Mouse (Mus musculus) forebrain, embryonic 11.5 days (tissue): ENCODE measurements at regions not wholly inside any gene's neighbourhood (a gene's known extent, or its start where the extent isn't known, plus 50 kb on each side); places are given as distances from the start of the nearest gene placed in this dataset.

Source experiments
- ATAC-seq: fragments of 200-750 bp; cut with Nextera tagmentation; replicated peaks from 2 replicates; pipeline ENCODE4 v1.8.0; 2017; ENCODE audit warnings: moderate TSS enrichment; ENCODE audit not compliant: low FRiP score
- DNase-seq: peaks from one replicate; pipeline ENCODE4 v3.0.0-alpha.2; 2017; ENCODE audit warnings: low spot score
- H3K27ac ChIP-seq: fragments of 300-500 bp; sonication (generic); 2 replicates; pipeline ENCODE4 v1.5.1; 2014; ENCODE audit warnings: low read depth, low read length
- H3K27me3 ChIP-seq: fragments of 300-500 bp; sonication (generic); 2 replicates; pipeline ENCODE4 v1.6.1; 2014; ENCODE audit warnings: mild to moderate bottlenecking, low read length, mixed read lengths; ENCODE audit not compliant: control insufficient read depth, insufficient read depth
- H3K36me3 ChIP-seq: fragments of 300-500 bp; sonication (generic); 2 replicates; pipeline ENCODE4 v1.6.1; 2014; ENCODE audit warnings: mild to moderate bottlenecking, low read length, moderate library complexity, mixed read lengths; ENCODE audit not compliant: control insufficient read depth, insufficient read depth
- H3K4me1 ChIP-seq: fragments of 300-500 bp; sonication (generic); replicated peaks from 2 replicates; pipeline ENCODE4 v1.6.1; 2014; ENCODE audit warnings: low read length, mixed read lengths; ENCODE audit not compliant: control insufficient read depth, insufficient read depth
- H3K4me2 ChIP-seq: fragments of 300-500 bp; sonication (generic); 2 replicates; pipeline ENCODE4 v1.6.1; 2014; ENCODE audit warnings: low read depth, mild to moderate bottlenecking, low read length, moderate library complexity, mixed read lengths; ENCODE audit not compliant: severe bottlenecking
- H3K4me3 ChIP-seq: fragments of 300-500 bp; sonication (generic); 2 replicates; pipeline ENCODE4 v1.5.1; 2014; ENCODE audit warnings: low read depth, low read length
- H3K9ac ChIP-seq: fragments of 300-500 bp; sonication (generic); 2 replicates; pipeline ENCODE4 v1.6.1; 2014; ENCODE audit warnings: low read length
- H3K9me3 ChIP-seq: fragments of 300-500 bp; sonication (generic); 2 replicates; pipeline ENCODE4 v1.6.1; 2016; ENCODE audit warnings: low read length, mixed read lengths; ENCODE audit not compliant: control insufficient read depth
- WGBS: fragments of 180-500 bp; shearing (Covaris S2); extraction: QIAGEN DNeasy Blood & Tissue Kit; methylation state at CpG from one replicate; pipeline ENCODE4 v1.1.7; 2014; 5-methylcytosine and 5-hydroxymethylcytosine counted together

GRCm38 (mm10) chr5:148624649-148625405 is 72.2 kb upstream of the Ubl3 start:
- H3K4me1 ChIP-seq, result peaks cover 3% of the 10 kb centered on the region; the same call in 1 of the 2 replicates
- no peaks in the 10 kb centered on the region for H3K27me3 ChIP-seq
- 63% methylated on average over 21 of the region's 21 CpGs for WGBS
- H3K9ac ChIP-seq, result no peak overlapping the region
- no peak overlapping the region for H3K4me3 ChIP-seq
- ATAC-seq (peak; percentile 72), DNase-seq (no peak)
- no peaks in the 10 kb centered on the region for H3K9me3 ChIP-seq
- peak overlapping the region; percentile 62 for H3K27ac ChIP-seq
- no peaks in the 10 kb centered on the region for H3K36me3 ChIP-seq
- no peak overlapping the region for H3K4me2 ChIP-seq

- H3K4me2 ChIP-seq, result no peak overlapping the region
Observed at GRCm38 (mm10) chr5:148620895-148621786, 68.6 kb upstream of the Ubl3 start.

GRCm38 (mm10) chr5:148619917-148620316 is 67.3 kb upstream of the Ubl3 start:
- DNase-seq (no peak), ATAC-seq (no peak)
- Histone ChIP-seq H3K36me3 (no peaks in the 10 kb centered on the region), H3K9ac (no peak overlapping the region), H3K4me1 (peaks cover 3% of the 10 kb centered on the region; the same call in 1 of the 2 replicates), H3K4me3 (no peak overlapping the region), H3K27ac (peak overlapping the region; percentile 54; the same call in 1 of the 2 replicates), H3K27me3 (no peaks in the 10 kb centered on the region), H3K9me3 (no peaks in the 10 kb centered on the region; the same call in 1 of the 2 replicates), H3K4me2 (no peak overlapping the region)
- 96% methylated on average over 2 of the region's 2 CpGs for WGBS

More at GRCm38 (mm10) chr5:148620895-148621786, 68.6 kb upstream of the Ubl3 start:
- Histone ChIP-seq H3K9me3 (no peaks in the 10 kb centered on the region; the same call in 1 of the 2 replicates), H3K36me3 (no peaks in the 10 kb centered on the region), H3K4me1 (peaks cover 3% of the 10 kb centered on the region; the same call in 1 of the 2 replicates), H3K27ac (peak overlapping the region; percentile 54), H3K27me3 (no peaks in the 10 kb centered on the region), H3K9ac (peak overlapping the region; percentile 39; the same call in 1 of the 2 replicates), H3K4me3 (no peak overlapping the region)
- peak; percentile 61 for DNase-seq
- WGBS, result 35% methylated on average over 10 of the region's 10 CpGs
- peak; percentile 55 for ATAC-seq

- 0 out of 2 replicates have a peak, but pooled peaks have one; percentile 9 for ATAC-seq
- H3K4me3 ChIP-seq, result no peak overlapping the region
- no peaks in the 10 kb centered on the region for H3K27me3 ChIP-seq
- DNase-seq, result no peak
- no peak overlapping the region for H3K4me2 ChIP-seq
- H3K36me3 ChIP-seq, result no peaks in the 10 kb centered on the region
- no peak overlapping the region for H3K27ac ChIP-seq
- H3K9me3 ChIP-seq, result no peaks in the 10 kb centered on the region; the same call in 1 of the 2 replicates
- H3K4me1 ChIP-seq, result no peaks in the 10 kb centered on the region
- H3K9ac ChIP-seq, result no peak overlapping the region
- 90% methylated on average over 3 of the region's 3 CpGs for whole genome bisulfite sequencing
Observed at GRCm38 (mm10) chr5:148616426-148616825, 63.8 kb upstream of the Ubl3 start.

- Histone ChIP-seq H3K4me1 (no peaks in the 10 kb centered on the region), H3K36me3 (no peaks in the 10 kb centered on the region), H3K27me3 (no peaks in the 10 kb centered on the region), H3K4me3 (no peak overlapping the region), H3K4me2 (no peak overlapping the region), H3K27ac (no peak overlapping the region; the same call in 1 of the 2 replicates), H3K9ac (no peak overlapping the region), H3K9me3 (no peaks in the 10 kb centered on the region; the same call in 1 of the 2 replicates)
- DNase-seq, result peak; percentile 65
- 58% methylated on average over 10 of the region's 10 CpGs for WGBS
- peak; percentile 72 for ATAC-seq
Observed at GRCm38 (mm10) chr5:148615706-148616366, 63.2 kb upstream of the Ubl3 start.

GRCm38 (mm10) chr5:148615117-148615516 is 62.5 kb upstream of the Ubl3 start:
- no peak overlapping the region for H3K4me3 ChIP-seq
- no peak for ATAC-seq
- H3K9ac ChIP-seq, result no peak overlapping the region
- H3K27me3 ChIP-seq, result no peaks in the 10 kb centered on the region
- H3K4me2 ChIP-seq, result no peak overlapping the region
- H3K4me1 ChIP-seq, result no peaks in the 10 kb centered on the region
- WGBS, result 94% methylated on average over 14 of the region's 14 CpGs
- H3K27ac ChIP-seq, result no peak overlapping the region
- no peak for DNase-seq
- no peaks in the 10 kb centered on the region; the same call in 1 of the 2 replicates for H3K9me3 ChIP-seq
- no peaks in the 10 kb centered on the region for H3K36me3 ChIP-seq

GRCm38 (mm10) chr5:148611323-148611722 is 58.7 kb upstream of the Ubl3 start:
- WGBS, result 59% methylated on average over 5 of the region's 5 CpGs
- Histone ChIP-seq H3K4me2 (no peak overlapping the region), H3K36me3 (no peaks in the 10 kb centered on the region), H3K4me1 (0 out of 2 replicates have a peak, but pooled peaks cover 2% of the 10 kb centered on the region), H3K4me3 (no peak overlapping the region), H3K27me3 (no peaks in the 10 kb centered on the region), H3K9ac (no peak overlapping the region), H3K9me3 (no peaks in the 10 kb centered on the region), H3K27ac (no peak overlapping the region)
- ATAC-seq (no peak), DNase-seq (no peak)

- DNase-seq, result no peak
- Histone ChIP-seq H3K9ac (no peak overlapping the region), H3K4me1 (0 out of 2 replicates have a peak, but pooled peaks cover 2% of the 10 kb centered on the region), H3K4me3 (no peak overlapping the region), H3K4me2 (no peak overlapping the region), H3K27ac (no peak overlapping the region), H3K36me3 (no peaks in the 10 kb centered on the region), H3K27me3 (no peaks in the 10 kb centered on the region), H3K9me3 (no peaks in the 10 kb centered on the region)
- WGBS, result 71% methylated on average over 9 of the region's 9 CpGs
- no peak for ATAC-seq
Observed at GRCm38 (mm10) chr5:148609506-148609880, 56.9 kb upstream of the Ubl3 start.
